Mouse (Mus musculus) olfactory bulb, adult 2 months (tissue): ENCODE data around the gene Phox2a. TPM values are rescaled to one million over a fixed set of nuclear protein-coding genes. Genes with fewer than 3 reads are reported as not detected.

Source experiments
- H3K27ac ChIP-seq: fragments of 200-500 bp; 2 replicates; pipeline ENCODE4 v1.5.1; 2012; ENCODE audit warnings: low read depth, low read length; ENCODE audit not compliant: insufficient read depth
- H3K4me1 ChIP-seq: fragments of 200-500 bp; 2 replicates; pipeline ENCODE4 v1.6.1; 2012; ENCODE audit warnings: low read length; ENCODE audit not compliant: control insufficient read depth, insufficient read depth
- H3K4me3 ChIP-seq: fragments of 200-500 bp; 2 replicates; pipeline ENCODE4 v1.5.1; 2012; ENCODE audit warnings: mild to moderate bottlenecking, low read depth, low read length, moderate library complexity; ENCODE audit not compliant: insufficient read depth
- CTCF ChIP-seq: fragments of 200-500 bp; IDR thresholded peaks from 2 replicates; pipeline ENCODE4 v1.5.1; 2012; ENCODE audit warnings: low read depth, mild to moderate bottlenecking, low read length, moderate library complexity; ENCODE audit not compliant: insufficient read depth
- POLR2A ChIP-seq: fragments of 200-500 bp; IDR thresholded peaks from 2 replicates; pipeline ENCODE4 v1.6.1; 2012; ENCODE audit warnings: mild to moderate bottlenecking, low read depth, low read length, moderate library complexity; ENCODE audit not compliant: insufficient read depth
- WGBS: fragments of 180-500 bp; shearing (Covaris S2); methylation state at CpG from one replicate; pipeline ENCODE4 v1.1.7; 2018; 5-methylcytosine and 5-hydroxymethylcytosine counted together
- polyA plus RNA-seq: library from polyadenylated mRNA; stranded (reverse); fragments of >200 nt; gene quantifications from 2 replicates; pipeline ENCODE4 v1.2.4, GENCODE M21; 2012; ENCODE audit warnings: low replicate concordance; ENCODE audit not compliant: missing spikeins, insufficient read depth, insufficient read length

Phox2a gene
- polyA plus RNA-seq, 1 experiment, result not detected

DNA sequence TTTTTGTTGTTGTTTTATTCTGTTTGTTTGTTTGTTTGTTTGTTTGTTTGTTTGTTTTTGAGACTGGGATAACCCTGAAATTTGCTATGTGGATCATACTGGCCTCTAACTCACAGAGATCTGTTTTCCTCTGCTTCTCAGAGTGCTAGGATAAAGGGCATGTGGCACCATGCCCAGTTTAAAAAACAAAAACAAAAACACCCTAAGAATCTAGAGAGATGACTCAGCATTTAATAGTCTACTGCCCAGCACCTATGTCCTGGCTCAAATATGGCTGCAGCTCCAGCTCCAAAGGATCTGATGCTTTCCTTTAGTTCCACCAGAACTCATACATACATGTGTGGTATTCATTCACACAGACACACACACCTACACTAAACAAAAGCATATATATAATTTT lies 42.9 kb downstream of the Phox2a start:
- TF ChIP-seq CTCF (no peak), POLR2A (no peak)
- Histone ChIP-seq H3K27ac (no peak overlapping the region), H3K4me1 (no peaks in the 10 kb centered on the region)

DNA sequence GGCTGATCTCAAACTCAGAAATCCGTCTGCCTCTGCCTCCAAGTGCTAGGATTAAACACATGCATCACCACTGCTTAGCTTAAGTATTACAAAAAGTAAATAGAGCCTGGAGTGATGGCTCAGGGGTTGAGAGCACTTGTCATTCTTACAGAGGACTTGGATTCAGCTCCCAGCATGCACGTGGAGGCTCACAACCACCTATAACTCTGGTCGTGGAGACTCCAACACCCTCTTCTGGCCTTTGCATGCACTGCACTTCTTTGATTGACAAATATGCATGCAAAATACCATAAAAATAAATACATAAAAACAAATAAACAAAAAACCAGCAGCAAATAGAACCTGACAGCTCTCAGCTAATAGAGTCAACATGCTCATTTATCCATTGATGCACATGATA lies 44.2 kb downstream of the Phox2a start:
- Histone ChIP-seq H3K27ac (no peak overlapping the region), H3K4me3 (no peak overlapping the region), H3K4me1 (no peaks in the 10 kb centered on the region)
- TF ChIP-seq POLR2A (no peak), CTCF (no peak)
- 85% methylated on average over 3 of the region's 3 CpGs for WGBS

More for the DNA sequence above, 42.9 kb downstream of the Phox2a start:
- H3K4me3 ChIP-seq, result no peak overlapping the region

DNA sequence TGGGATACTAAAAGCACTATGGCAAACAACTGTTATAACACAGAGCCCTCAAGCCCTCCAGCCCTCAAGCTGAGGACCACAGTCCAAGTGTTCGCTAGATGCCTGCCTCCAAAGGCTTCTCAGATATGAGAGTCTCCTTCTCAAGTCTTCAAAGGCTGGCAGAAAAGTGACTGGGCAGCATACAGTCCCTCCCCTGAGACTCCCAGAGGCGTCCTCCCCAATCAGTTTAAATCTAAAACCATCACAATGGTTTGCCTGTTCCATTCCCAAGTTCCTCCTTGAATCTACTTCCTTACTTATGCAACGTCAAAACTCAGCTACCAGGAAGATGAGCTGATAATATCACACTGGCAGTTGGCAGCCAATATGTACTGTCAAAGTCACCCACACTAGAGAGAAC lies 45.3 kb downstream of the Phox2a start, which contains the start of gene Anapc15:
Gene Anapc15 (plus strand): TSS at position 301 of the 400 bp plus-strand sequence.
- no peaks in the 10 kb centered on the region for H3K4me1 ChIP-seq
- 78% methylated on average over 3 of the region's 3 CpGs for WGBS
- no peak for TF ChIP-seq POLR2A
- no peak within 1 kb of the TSS for H3K27ac ChIP-seq
- no peak within 1 kb of the TSS for H3K4me3 ChIP-seq

DNA sequence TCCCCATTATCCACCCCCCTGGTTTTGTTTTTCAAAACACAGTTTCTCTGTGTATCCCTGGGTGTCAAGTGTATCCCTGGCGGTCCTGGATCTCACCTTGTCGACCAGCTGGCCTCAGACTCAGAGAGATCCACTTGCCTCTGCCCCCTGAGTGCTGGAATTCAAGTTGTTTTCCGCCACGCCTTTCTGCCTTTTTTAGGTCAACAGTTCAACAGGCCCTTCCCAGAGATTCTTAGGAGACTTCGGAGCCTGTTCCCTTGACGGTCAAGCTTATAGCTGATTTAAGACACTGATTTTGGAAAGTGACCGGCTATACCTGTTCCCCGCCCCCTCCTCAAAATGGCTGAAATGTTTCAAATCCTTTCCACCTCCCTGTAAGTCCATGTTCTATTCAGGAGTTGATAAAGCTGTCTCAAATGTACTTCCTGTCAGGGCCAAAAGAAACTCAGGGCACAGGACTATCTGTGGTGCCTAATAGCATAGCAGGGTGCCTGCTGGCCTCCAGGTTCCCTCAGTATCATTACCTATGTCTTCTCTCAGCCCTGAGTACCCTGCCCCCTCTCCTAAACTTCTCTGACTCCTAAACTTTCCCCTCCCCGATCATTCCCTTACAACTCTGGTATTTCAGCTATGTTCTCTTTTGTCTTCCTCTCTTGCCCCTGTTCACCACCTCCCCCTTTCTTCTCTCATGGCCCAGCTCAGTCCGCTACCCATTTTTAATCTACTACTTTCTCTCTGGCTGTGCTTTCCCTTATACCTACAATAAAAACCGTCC lies 48.6 kb downstream of the Phox2a start:
- 82% methylated on average over 11 of the region's 11 CpGs for WGBS
- peaks cover 3% of the 10 kb centered on the region; the same call in 1 of the 2 replicates for H3K4me1 ChIP-seq
- no peak overlapping the region for H3K27ac ChIP-seq
- TF ChIP-seq POLR2A (no peak), CTCF (no peak)
- no peak overlapping the region for H3K4me3 ChIP-seq

DNA sequence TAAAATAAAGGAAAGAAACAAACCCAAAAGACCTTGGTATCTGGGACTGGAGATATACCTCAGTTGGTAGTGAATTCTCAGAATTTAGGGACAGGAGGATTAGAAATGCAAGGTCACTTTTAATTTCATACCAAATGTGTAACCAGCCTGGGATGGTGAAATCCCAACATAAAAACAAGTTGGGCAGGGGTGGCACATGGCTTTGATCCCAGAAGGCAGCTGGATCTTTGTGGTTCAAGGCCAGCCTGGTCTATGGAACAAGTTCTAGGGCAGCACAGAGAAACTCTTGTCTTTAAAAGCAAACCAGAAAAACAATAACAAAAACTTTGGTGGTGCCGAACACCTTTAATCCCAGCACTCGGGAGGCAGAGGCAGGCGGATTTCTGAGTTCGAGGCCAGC lies 49.4 kb downstream of the Phox2a start:
- 99% methylated on average over 4 of the region's 4 CpGs for WGBS
- no peak overlapping the region for H3K4me3 ChIP-seq
- H3K4me1 ChIP-seq, result peaks cover 3% of the 10 kb centered on the region; the same call in 1 of the 2 replicates
- H3K27ac ChIP-seq, result no peak overlapping the region
- no peak for TF ChIP-seq POLR2A
- TF ChIP-seq CTCF, result no peak

DNA sequence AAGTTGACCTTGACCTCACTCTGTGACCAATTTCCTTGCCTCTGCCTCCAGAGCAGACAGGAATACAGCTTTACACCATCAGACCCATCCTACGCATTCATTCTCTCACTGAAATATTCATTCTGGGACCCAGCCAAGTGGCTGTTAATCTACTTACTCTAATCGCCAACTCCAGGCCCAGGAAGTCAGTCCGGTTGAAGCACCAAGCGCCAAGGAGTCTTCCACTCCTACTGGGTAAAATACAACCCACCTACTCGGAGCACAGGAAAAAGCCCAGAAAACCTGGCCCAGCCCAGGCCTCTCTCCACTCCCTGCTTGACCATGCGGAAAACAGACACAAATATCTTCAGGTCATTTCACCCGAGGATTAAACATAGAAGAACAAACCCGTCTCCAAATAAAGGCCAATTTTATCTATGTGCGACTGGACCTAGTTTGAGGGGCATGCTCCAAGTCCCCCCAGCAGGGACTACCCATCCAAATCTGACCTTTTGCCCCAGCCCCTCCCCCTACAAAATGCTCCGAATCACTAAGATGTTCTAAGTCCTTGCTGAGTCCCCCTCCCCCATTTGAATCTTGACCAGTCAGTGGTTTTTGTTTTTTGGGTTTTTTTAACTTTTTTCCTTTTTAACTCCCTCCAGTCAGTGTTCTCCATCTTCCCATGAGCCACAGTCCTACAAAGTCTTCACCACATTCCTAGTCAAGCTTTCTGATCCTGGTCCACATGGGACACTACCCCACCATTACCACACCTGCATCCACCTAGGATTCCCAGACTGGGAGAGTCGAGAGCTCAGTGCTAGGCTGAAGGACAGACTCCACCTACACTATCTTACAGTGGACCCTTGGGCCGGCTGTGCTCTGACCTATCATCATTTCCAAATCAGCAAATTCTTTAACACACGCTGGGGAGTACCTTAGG lies 50.4 kb downstream of the Phox2a start:
- 67% methylated on average over 13 of the region's 13 CpGs for WGBS
- Histone ChIP-seq H3K27ac (no peak overlapping the region), H3K4me3 (no peak overlapping the region), H3K4me1 (peaks cover 3% of the 10 kb centered on the region; the same call in 1 of the 2 replicates)
- TF ChIP-seq CTCF (no peak), POLR2A (no peak)

DNA sequence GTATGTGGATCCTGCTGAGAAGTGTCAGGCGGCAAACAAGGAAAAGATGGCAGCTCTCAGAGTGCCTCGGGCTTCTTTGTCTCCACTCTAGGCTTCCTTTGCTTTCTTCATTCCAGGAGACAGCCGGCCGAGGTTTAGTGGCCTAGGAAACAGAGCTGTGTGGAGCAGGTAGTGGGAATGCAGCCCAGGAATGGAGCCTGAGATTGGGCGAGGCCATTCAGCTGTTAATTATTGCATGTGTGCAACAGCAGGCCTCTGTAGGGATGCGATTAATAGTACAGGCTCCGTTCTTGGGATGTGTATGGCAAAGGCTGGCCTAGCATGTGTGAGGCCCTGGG lies 51.0 kb downstream of the Phox2a start:
- no peak overlapping the region for H3K4me3 ChIP-seq
- WGBS, result 65% methylated on average over 7 of the region's 7 CpGs
- no peak overlapping the region for H3K27ac ChIP-seq
- TF ChIP-seq POLR2A (no peak), CTCF (no peak)
- H3K4me1 ChIP-seq, result peaks cover 3% of the 10 kb centered on the region; the same call in 1 of the 2 replicates

DNA sequence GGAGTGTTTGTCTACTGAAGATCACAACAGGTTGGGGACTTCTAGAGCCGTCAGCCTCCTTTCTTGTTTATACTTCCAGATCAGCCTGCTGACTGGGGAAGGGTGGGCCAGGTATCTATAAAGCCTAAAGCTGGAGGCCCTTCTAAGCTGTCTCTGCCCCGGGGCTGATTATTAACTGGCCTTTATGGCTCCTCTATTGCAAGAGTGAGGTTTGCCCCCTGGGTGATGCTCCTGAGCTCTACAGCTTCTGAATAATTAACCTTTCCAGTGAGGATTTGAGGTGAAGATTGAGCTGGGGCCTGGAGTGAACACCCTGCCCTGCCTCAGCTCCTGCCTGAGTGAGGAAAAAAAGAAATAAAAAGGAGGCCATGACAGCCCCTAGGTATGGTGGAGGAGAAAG lies 52.5 kb downstream of the Phox2a start, which contains the start of gene Folr1:
Gene Folr1 (minus strand): TSS at position 160 of the 400 bp plus-strand sequence.
- no peak within 1 kb of the TSS for H3K4me3 ChIP-seq
- 91% methylated on average over 2 of the region's 2 CpGs for WGBS
- peaks cover 3% of the 10 kb centered on the region; the same call in 1 of the 2 replicates for H3K4me1 ChIP-seq
- TF ChIP-seq CTCF (no peak), POLR2A (no peak)
- H3K27ac ChIP-seq, result no peak within 1 kb of the TSS

DNA sequence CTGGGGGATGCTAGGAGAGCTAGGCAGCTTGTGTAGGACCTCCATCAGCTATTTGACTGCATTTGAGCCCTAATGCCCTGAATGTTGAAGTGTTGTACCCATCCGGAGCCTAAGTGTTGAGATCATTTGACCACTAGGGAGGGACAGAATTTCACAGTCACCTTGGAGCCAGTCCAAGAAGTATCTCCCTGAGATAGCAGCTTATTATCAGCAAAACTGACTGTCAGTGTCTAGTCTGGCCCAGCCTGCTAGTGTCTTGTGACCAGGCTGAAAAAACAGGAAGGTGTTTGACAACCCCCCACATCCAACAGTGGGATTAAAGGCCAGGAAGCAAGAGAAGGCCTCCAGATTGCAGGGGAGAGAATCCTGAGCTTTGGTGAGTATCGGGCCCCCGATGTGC lies 53.2 kb downstream of the Phox2a start:
- no peak overlapping the region for H3K4me3 ChIP-seq
- 88% methylated on average over 3 of the region's 3 CpGs for WGBS
- TF ChIP-seq CTCF (no peak), POLR2A (no peak)
- H3K4me1 ChIP-seq, result peaks cover 3% of the 10 kb centered on the region; the same call in 1 of the 2 replicates
- H3K27ac ChIP-seq, result no peak overlapping the region

Other genes starting within 250 kb of the Phox2a start
- gene Art2b, start 232.7 kb upstream of the Phox2a start, polyA plus RNA-seq, result not detected in 2 replicates
- gene Clpb, start 154.7 kb upstream of the Phox2a start, polyA plus RNA-seq, result not detected in 2 replicates
- gene Inppl1, start 19.9 kb downstream of the Phox2a start, polyA plus RNA-seq, result not detected in 2 replicates
- not detected in 2 replicates for gene Folr2, start 38.9 kb downstream of the Phox2a start, polyA plus RNA-seq
- not detected in 2 replicates for gene Anapc15, start 45.4 kb downstream of the Phox2a start, polyA plus RNA-seq
- not detected in 2 replicates for gene Folr1, start 52.5 kb downstream of the Phox2a start, polyA plus RNA-seq
- gene Lamtor1, start 87.6 kb downstream of the Phox2a start, polyA plus RNA-seq, result not detected in 2 replicates
- not detected in 2 replicates for gene Tomt, start 88.0 kb downstream of the Phox2a start, polyA plus RNA-seq
- not detected in 2 replicates for gene Lrrc51, start 115.6 kb downstream of the Phox2a start, polyA plus RNA-seq
- gene Numa1, start 115.8 kb downstream of the Phox2a start, polyA plus RNA-seq, result 257 TPM in 1 of 2 replicates, not detected in the other
- gene Il18bp, start 200.4 kb downstream of the Phox2a start, polyA plus RNA-seq, result not detected in 2 replicates
- not detected in 2 replicates for gene Rnf121, start 247.2 kb downstream of the Phox2a start, polyA plus RNA-seq
- not detected in 2 replicates for gene Xndc1, start 247.2 kb downstream of the Phox2a start, polyA plus RNA-seq
- not detected in 2 replicates for gene Xntrpc, start 247.4 kb downstream of the Phox2a start, polyA plus RNA-seq